In genomic region chr12:76506522-76506921, GRCm38 (mm10) we compare ENCODE assay signal across 9 mouse cellular contexts. TPM values are rescaled to one million over a fixed set of nuclear protein-coding genes. Genes with fewer than 3 reads are reported as not detected.
DNase-seq lines count a peak whose midpoint lies in the region; ATAC-seq and TF ChIP-seq lines count a peak whose summit lies in the region.
"Had no signal": no experiment of that assay in that cellular context is flagged by ENCODE, and none has a peak within 500 bp of the region (broad histone marks: within the 10 kb centered on the region; RNA-seq: fewer than 3 reads in every experiment).

No protein-coding gene starts in this region.

- no peak overlapping the region for H3K4me3 ChIP-seq in heart, embryonic 10.5 days
- H3K4me3 ChIP-seq in limb, embryonic 14.5 days (replicated peaks; ENCODE audit: low read length): no peak overlapping the region

- H3K4me2 ChIP-seq in limb, embryonic 14.5 days (replicated peaks; ENCODE audit: low read depth, low read length, severe bottlenecking): no peak overlapping the region

- no peak for DNase-seq in cerebellum, adult 9-10 months
- DNase-seq in cerebellum, postnatal 25 days: peak; percentile 42 to 45
- DNase-seq in heart, embryonic 10.5 days (ENCODE audit: low spot score): no peak
- peak; percentile 52 for DNase-seq in limb, embryonic 14.5 days (ENCODE audit: low spot score)
- peak; percentile 66 for DNase-seq in skeletal muscle tissue, adult 2 months (ENCODE audit: low read depth, low spot score)
- no peak for DNase-seq in spleen, postnatal 14 days (ENCODE audit: low spot score in 2 of 2)
- DNase-seq in adrenal gland, postnatal 25 days: no peak

- H3K4me1 ChIP-seq in heart, embryonic 10.5 days: peaks cover 22% of the 10 kb centered on the region
- peaks cover 17% of the 10 kb centered on the region for H3K4me1 ChIP-seq in limb, embryonic 14.5 days (ENCODE audit: control insufficient read depth, insufficient read depth, low read length)

- WGBS in heart, embryonic 10.5 days: 33% methylated on average over 2 of the region's 2 CpGs
- 68% methylated on average over 2 of the region's 2 CpGs for WGBS in limb, embryonic 14.5 days

- no peak for TF ChIP-seq POLR2A in limb, embryonic 14.5 days (IDR thresholded peaks at IDR 0.05; ENCODE audit: borderline replicate concordance, extremely low read depth, insufficient read depth, insufficient read length)

- no peaks in the 10 kb centered on the region for H3K27me3 ChIP-seq in heart, embryonic 10.5 days (ENCODE audit: insufficient read depth, poor library complexity, severe bottlenecking)
- no peaks in the 10 kb centered on the region for H3K27me3 ChIP-seq in limb, embryonic 14.5 days (ENCODE audit: control insufficient read depth, insufficient read depth, low read length)

- no peaks in the 10 kb centered on the region for H3K36me3 ChIP-seq in heart, embryonic 10.5 days
- H3K36me3 ChIP-seq in limb, embryonic 14.5 days (ENCODE audit: control insufficient read depth, insufficient read depth, low read length): no peaks in the 10 kb centered on the region

- peak overlapping the region; percentile 65 for H3K27ac ChIP-seq in heart, embryonic 10.5 days
- H3K27ac ChIP-seq in limb, embryonic 14.5 days (replicated peaks; ENCODE audit: low read depth, low read length): peak overlapping the region; percentile 28
- H3K27ac ChIP-seq: liver, embryonic 14.5 days had no signal

- 0 out of 2 replicates have a peak overlapping the region, but pooled peaks have one; percentile 9 for H3K9ac ChIP-seq in limb, embryonic 14.5 days (ENCODE audit: low read depth, low read length, severe bottlenecking)
- H3K9ac ChIP-seq: liver, embryonic 14.5 days had no signal

- ATAC-seq in cerebellum, adult (ENCODE audit: insufficient number of reproducible peaks, low FRiP score, low TSS enrichment): 0 out of 2 replicates have a peak, but pooled peaks have one; percentile 15
- 0 out of 2 replicates have a peak, but pooled peaks have one; percentile 26 for ATAC-seq in limb, embryonic 14.5 days (ENCODE audit: low FRiP score, low read depth)

- no peaks in the 10 kb centered on the region for H3K9me3 ChIP-seq in heart, embryonic 10.5 days
- no peaks in the 10 kb centered on the region for H3K9me3 ChIP-seq in limb, embryonic 14.5 days (ENCODE audit: control insufficient read depth, low read length)

RNA-seq across cellular contexts. Expression of gene Plekhg3, which starts 24.2 kb away (rescaled TPM):
- polyA plus RNA-seq in heart, embryonic 10.5 days (2016; fragmentation: Nextera tagmentation; extraction: Ambion mirVana): 5.1 and 5.3 TPM in 2 replicates
- 22.7 and 23.7 TPM in 2 replicates for polyA plus RNA-seq in limb, embryonic 14.5 days (2012; rRNA removed)
- polyA plus RNA-seq in limb, embryonic 14.5 days (2014; fragmentation: Nextera tagmentation; extraction: Ambion mirVana): 5.6 and 7.9 TPM in 2 replicates
- total RNA-seq in adrenal gland, postnatal 25 days (2021): 12.2 and 14.7 TPM in 2 replicates

Comparison
In these comparisons a context has a peak if more than half of its experiments do, and no peak if none do; other contexts are left out.
1. DNase-seq: peak in cerebellum, postnatal 25 days (2 of 2), limb, embryonic 14.5 days (single experiment) and skeletal muscle tissue, adult 2 months (single experiment); none in cerebellum, adult 9-10 months (single experiment), heart, embryonic 10.5 days (single experiment), spleen, postnatal 14 days (0 of 2) and adrenal gland, postnatal 25 days (single experiment).